Mouse (Mus musculus) forebrain, embryonic 16.5 days (tissue): ENCODE measurements around the gene Nr1h4. TPM values are rescaled to one million over a fixed set of nuclear protein-coding genes. Genes with fewer than 3 reads are reported as not detected.
A peak's percentile ranks its signal among the peaks of the same experiment; 100 is the strongest.

Experiments
- ATAC-seq: fragments of 200-750 bp; cut with Nextera tagmentation; 2 replicates; pipeline ENCODE4 v1.8.0; 2017; ENCODE audit warnings: mild to moderate bottlenecking, moderate library complexity
- H3K27ac ChIP-seq: fragments of 300-500 bp; sonication (generic); 2 replicates; pipeline ENCODE4 v1.5.1; 2014; ENCODE audit warnings: low read length, control low read depth
- H3K27me3 ChIP-seq: fragments of 300-500 bp; sonication (generic); replicated peaks from 2 replicates; pipeline ENCODE4 v1.6.1; 2014; ENCODE audit warnings: low read length; ENCODE audit not compliant: control insufficient read depth, insufficient read depth
- H3K36me3 ChIP-seq: fragments of 300-500 bp; sonication (generic); 2 replicates; pipeline ENCODE4 v1.6.1; 2014; ENCODE audit not compliant: control insufficient read depth, insufficient read depth
- H3K4me1 ChIP-seq: fragments of 300-500 bp; sonication (generic); replicated peaks from 2 replicates; pipeline ENCODE4 v1.6.1; 2014; ENCODE audit warnings: low read length; ENCODE audit not compliant: control insufficient read depth, insufficient read depth
- H3K4me2 ChIP-seq: fragments of 300-500 bp; sonication (generic); 2 replicates; pipeline ENCODE4 v1.6.1; 2014; ENCODE audit warnings: mild to moderate bottlenecking, low read length, control low read depth
- H3K4me3 ChIP-seq: fragments of 300-500 bp; sonication (generic); replicated peaks from 2 replicates; pipeline ENCODE4 v1.5.1; 2014; ENCODE audit warnings: mild to moderate bottlenecking, low read length, control low read depth
- H3K9ac ChIP-seq: fragments of 300-500 bp; sonication (generic); replicated peaks from 2 replicates; pipeline ENCODE4 v1.6.1; 2014; ENCODE audit warnings: low read depth, low read length, control low read depth
- H3K9me3 ChIP-seq: fragments of 300-500 bp; sonication (generic); 2 replicates; pipeline ENCODE4 v1.6.1; 2016; ENCODE audit warnings: low read length; ENCODE audit not compliant: control insufficient read depth
- WGBS: fragments of 180-500 bp; shearing (Covaris S2); extraction: QIAGEN DNeasy Blood & Tissue Kit; methylation state at CpG from one replicate; pipeline ENCODE4 v1.1.7; 2014; 5-methylcytosine and 5-hydroxymethylcytosine counted together
- polyA plus RNA-seq: library from polyadenylated mRNA; unstranded; fragments of >200 nt; fragmentation: Nextera tagmentation; extraction: Ambion mirVana; gene quantifications from 2 replicates; pipeline ENCODE4 v1.2.1, GENCODE M21; 2015

The Nr1h4 gene
- polyA plus RNA-seq, 1 experiment from 2014 or later = 0.27 TPM

- Histone ChIP-seq H3K27ac (no peak overlapping the region), H3K9ac (no peak overlapping the region), H3K4me2 (no peak overlapping the region), H3K4me1 (no peaks in the 10 kb centered on the region; the same call in 1 of the 2 replicates), H3K9me3 (no peaks in the 10 kb centered on the region), H3K27me3 (no peaks in the 10 kb centered on the region), H3K36me3 (no peaks in the 10 kb centered on the region), H3K4me3 (no peak overlapping the region)
- WGBS = 13% methylated on average over 5 of the region's 5 CpGs
- peak; percentile 79 for ATAC-seq
Measured at GRCm38 (mm10) chr10:89531194-89531634, 2.2 kb downstream of the Nr1h4 start.

- H3K4me3 ChIP-seq = no peak overlapping the region
- no peak overlapping the region for H3K9ac ChIP-seq
- WGBS = 85% methylated on average over 5 of the region's 5 CpGs
- no peak for ATAC-seq
- no peaks in the 10 kb centered on the region for H3K4me1 ChIP-seq
- H3K27me3 ChIP-seq = no peaks in the 10 kb centered on the region
- H3K4me2 ChIP-seq = no peak overlapping the region
- no peak overlapping the region for H3K27ac ChIP-seq
- H3K36me3 ChIP-seq = no peaks in the 10 kb centered on the region
- H3K9me3 ChIP-seq = no peaks in the 10 kb centered on the region
Measured at GRCm38 (mm10) chr10:89527054-89527453, 6.3 kb downstream of the Nr1h4 start.

DNA sequence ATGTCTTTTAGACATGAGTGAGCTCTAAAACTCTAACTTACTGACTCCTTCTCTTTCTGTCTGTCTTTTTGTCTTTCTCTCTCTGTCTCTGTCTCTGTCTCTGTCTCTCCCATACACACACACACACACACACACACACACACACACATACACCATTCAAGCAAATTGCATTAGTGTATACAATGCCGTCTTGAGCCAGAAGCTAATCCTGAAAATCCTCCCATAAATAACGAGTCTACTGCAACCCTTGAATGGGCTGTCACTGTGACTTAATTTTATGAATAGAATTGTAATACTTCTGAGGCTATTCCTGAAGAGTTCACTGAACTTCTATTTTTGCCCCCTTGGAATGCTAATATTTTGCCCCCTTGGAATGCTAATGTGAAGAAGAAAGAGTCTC lies 7.6 kb downstream of the Nr1h4 start:
- H3K4me3 ChIP-seq = no peak overlapping the region
- H3K9ac ChIP-seq = no peak overlapping the region
- no peak overlapping the region for H3K4me2 ChIP-seq
- no peaks in the 10 kb centered on the region for H3K9me3 ChIP-seq
- no peak for ATAC-seq
- H3K27me3 ChIP-seq = no peaks in the 10 kb centered on the region
- 16% methylated on average over 2 of the region's 2 CpGs for WGBS
- H3K4me1 ChIP-seq = no peaks in the 10 kb centered on the region
- H3K27ac ChIP-seq = no peak overlapping the region
- no peaks in the 10 kb centered on the region for H3K36me3 ChIP-seq

GRCm38 (mm10) chr10:89522481-89522880 lies 10.9 kb downstream of the Nr1h4 start:
- Histone ChIP-seq H3K27ac (no peak overlapping the region), H3K9me3 (no peaks in the 10 kb centered on the region), H3K36me3 (no peaks in the 10 kb centered on the region), H3K4me3 (no peak overlapping the region), H3K4me2 (no peak overlapping the region), H3K4me1 (no peaks in the 10 kb centered on the region), H3K9ac (no peak overlapping the region), H3K27me3 (no peaks in the 10 kb centered on the region)
- no peak for ATAC-seq
- 90% methylated on average over 7 of the region's 7 CpGs for WGBS

DNA sequence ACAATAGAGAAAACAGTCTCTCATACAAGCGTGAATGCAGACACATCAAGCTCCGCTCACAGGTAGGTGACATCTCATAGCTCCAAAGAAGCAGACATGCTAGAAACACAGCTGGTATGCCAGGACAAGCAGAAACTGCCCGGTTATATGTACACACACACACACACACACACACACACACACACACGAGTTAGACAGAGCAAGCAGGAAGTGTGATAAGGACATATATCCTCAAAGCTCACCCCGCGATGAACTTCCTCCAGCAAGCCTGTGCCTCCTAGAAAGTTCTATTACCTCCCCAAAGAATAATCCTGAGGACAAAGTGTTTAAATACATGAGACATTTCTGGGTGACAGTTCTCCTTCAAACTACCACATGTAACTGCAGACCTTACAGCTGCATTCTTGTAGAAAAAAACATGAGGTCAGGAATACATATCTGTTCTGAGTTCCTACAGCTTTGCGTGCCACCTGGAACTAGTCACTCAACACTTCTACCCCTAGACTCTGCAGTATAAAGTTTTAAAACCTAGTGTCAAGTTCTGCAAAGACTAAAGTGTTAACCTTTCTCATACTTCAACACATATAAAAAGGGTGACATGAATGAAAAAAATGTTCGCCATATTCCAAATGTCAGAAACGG lies 11.5 kb downstream of the Nr1h4 start:
- H3K27ac ChIP-seq = no peak overlapping the region
- no peak overlapping the region for H3K9ac ChIP-seq
- no peak for ATAC-seq
- H3K4me2 ChIP-seq = no peak overlapping the region
- H3K27me3 ChIP-seq = no peaks in the 10 kb centered on the region
- H3K4me1 ChIP-seq = no peaks in the 10 kb centered on the region
- no peaks in the 10 kb centered on the region for H3K36me3 ChIP-seq
- no peak overlapping the region for H3K4me3 ChIP-seq
- no peaks in the 10 kb centered on the region for H3K9me3 ChIP-seq
- 94% methylated on average over 9 of the region's 9 CpGs for WGBS

DNA sequence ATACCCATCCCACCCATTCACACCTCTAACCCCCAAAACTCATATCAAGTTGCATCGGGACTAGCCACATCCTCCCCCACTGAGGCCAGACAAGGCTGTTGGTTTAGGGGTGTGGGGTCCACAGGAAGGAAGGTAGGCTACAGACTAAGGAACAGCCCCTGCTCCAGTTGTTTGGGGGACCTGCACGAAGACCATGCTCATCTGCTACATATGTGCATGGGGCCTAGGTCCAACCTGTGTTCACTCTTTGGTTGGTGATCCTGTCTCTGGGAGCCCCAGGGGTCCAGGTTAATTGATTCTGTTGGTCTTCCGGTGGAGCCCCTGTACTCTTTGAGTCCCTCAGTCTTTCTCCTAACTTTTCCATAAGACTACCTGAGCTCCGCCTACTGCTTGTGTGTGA lies 13.0 kb downstream of the Nr1h4 start:
- Histone ChIP-seq H3K36me3 (no peaks in the 10 kb centered on the region), H3K4me3 (no peak overlapping the region), H3K9me3 (no peaks in the 10 kb centered on the region), H3K4me1 (no peaks in the 10 kb centered on the region), H3K9ac (no peak overlapping the region), H3K27me3 (no peaks in the 10 kb centered on the region), H3K4me2 (no peak overlapping the region), H3K27ac (no peak overlapping the region)
- ATAC-seq = no peak
- WGBS = 92% methylated on average over 4 of the region's 4 CpGs

DNA sequence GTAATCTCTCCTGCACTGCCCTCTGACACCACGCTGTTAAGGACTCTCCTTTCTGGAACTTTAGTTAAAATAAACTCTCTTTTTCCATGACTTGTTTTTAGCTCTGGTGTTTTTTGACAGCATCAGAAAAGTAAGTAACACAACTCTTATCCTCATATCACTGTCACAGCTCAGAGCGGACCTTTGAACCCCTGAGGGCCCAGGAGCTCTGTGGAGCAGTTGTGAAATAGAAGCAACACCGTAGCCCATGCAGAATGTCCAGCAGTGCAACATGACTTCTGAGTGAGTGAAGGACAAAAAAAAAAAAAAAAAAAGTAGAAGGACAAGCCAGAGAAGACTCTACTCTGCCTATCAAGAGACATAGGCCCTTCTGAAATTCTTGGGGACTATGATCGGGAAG lies 14.2 kb downstream of the Nr1h4 start:
- ATAC-seq = no peak
- Histone ChIP-seq H3K27me3 (no peaks in the 10 kb centered on the region), H3K27ac (no peak overlapping the region), H3K4me3 (no peak overlapping the region), H3K9ac (no peak overlapping the region), H3K4me1 (no peaks in the 10 kb centered on the region), H3K9me3 (no peaks in the 10 kb centered on the region), H3K4me2 (no peak overlapping the region), H3K36me3 (no peaks in the 10 kb centered on the region)
- 84% methylated on average over 4 of the region's 4 CpGs for WGBS

DNA sequence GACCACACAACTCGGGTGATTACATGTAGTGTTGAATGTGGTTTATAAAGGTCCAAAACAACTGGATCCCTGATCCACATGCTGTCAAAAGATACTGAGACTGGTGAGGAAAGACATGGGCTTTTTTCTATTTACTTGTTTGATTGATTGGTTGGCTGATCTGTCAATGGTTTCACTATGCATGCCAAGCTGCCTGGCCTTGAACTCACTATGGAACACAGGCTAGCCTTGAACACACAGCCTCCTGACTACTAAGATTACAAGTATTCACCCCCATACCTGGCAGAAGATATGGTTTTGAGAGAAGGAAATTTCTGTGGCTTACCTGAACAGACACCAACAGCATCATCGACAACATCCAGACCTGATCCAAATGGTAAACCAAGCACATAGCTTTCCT lies 15.0 kb downstream of the Nr1h4 start:
- WGBS = 95% methylated on average over 2 of the region's 2 CpGs
- Histone ChIP-seq H3K4me3 (no peak overlapping the region), H3K9me3 (no peaks in the 10 kb centered on the region), H3K36me3 (no peaks in the 10 kb centered on the region), H3K4me1 (no peaks in the 10 kb centered on the region), H3K4me2 (no peak overlapping the region), H3K27me3 (no peaks in the 10 kb centered on the region), H3K9ac (no peak overlapping the region), H3K27ac (no peak overlapping the region)
- ATAC-seq = no peak

GRCm38 (mm10) chr10:89515813-89516212 lies 17.6 kb downstream of the Nr1h4 start:
- H3K9ac ChIP-seq = no peak overlapping the region
- no peaks in the 10 kb centered on the region for H3K36me3 ChIP-seq
- no peak overlapping the region for H3K4me3 ChIP-seq
- H3K9me3 ChIP-seq = no peaks in the 10 kb centered on the region
- no peaks in the 10 kb centered on the region for H3K4me1 ChIP-seq
- 64% methylated on average over 2 of the region's 2 CpGs for WGBS
- ATAC-seq = no peak
- H3K27ac ChIP-seq = no peak overlapping the region
- no peaks in the 10 kb centered on the region for H3K27me3 ChIP-seq
- H3K4me2 ChIP-seq = no peak overlapping the region

GRCm38 (mm10) chr10:89512562-89512961 lies 20.8 kb downstream of the Nr1h4 start:
- WGBS = 75% methylated on average over 6 of the region's 6 CpGs
- no peak for ATAC-seq
- H3K9ac ChIP-seq = no peak overlapping the region
- no peaks in the 10 kb centered on the region for H3K4me1 ChIP-seq
- H3K27ac ChIP-seq = no peak overlapping the region
- H3K4me3 ChIP-seq = no peak overlapping the region
- H3K36me3 ChIP-seq = no peaks in the 10 kb centered on the region
- H3K9me3 ChIP-seq = no peaks in the 10 kb centered on the region
- H3K27me3 ChIP-seq = no peaks in the 10 kb centered on the region
- H3K4me2 ChIP-seq = no peak overlapping the region
